Mouse (Mus musculus) heart, adult 9 months (tissue): Measurements from ENCODE around the gene Ugt1a2.

Experiments
- DNase-seq, 2 experiments: peaks; one replicate each; pipeline ENCODE4 v3.0.0; 2022; ENCODE audit warnings: low spot score in 2 of 2

The Ugt1a2 gene

GRCm38 (mm10) chr1:88217576-88217975, 17.2 kb downstream of the Ugt1a2 start:
- peak in 1 of 2 experiments; percentile 2 for DNase-seq

GRCm38 (mm10) chr1:88218051-88218450, 17.6 kb downstream of the Ugt1a2 start:
- peak; percentile 6 to 15 for DNase-seq

GRCm38 (mm10) chr1:88218591-88218990, 18.2 kb downstream of the Ugt1a2 start:
- DNase-seq = peak in 1 of 2 experiments; percentile 4

GRCm38 (mm10) chr1:88219054-88219453, 18.7 kb downstream of the Ugt1a2 start:
- DNase-seq = peak; percentile 4 to 12

GRCm38 (mm10) chr1:88220336-88220735, 19.9 kb downstream of the Ugt1a2 start:
- DNase-seq = peak; percentile 10 to 14

DNA sequence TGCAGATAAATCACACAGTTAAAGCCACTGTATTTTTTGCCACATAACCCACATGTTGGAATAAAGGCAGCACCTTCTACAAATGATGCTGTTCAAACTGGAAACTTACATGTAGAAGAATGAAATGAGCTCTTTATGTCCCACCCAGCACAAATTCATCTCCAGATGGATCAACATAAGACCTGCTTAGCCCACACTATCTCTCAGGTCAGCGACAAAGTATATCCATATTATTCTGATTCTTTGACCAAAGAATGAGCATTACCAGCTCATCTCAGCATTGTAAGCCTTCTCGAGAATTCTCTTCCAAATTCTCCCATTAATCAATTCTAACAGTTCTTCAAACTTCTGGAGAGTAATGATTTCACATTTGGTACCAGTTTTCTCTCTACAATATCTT, 21.8 kb downstream of the Ugt1a2 start:
- DNase-seq = no peak

- DNase-seq = peak; percentile 11 to 14
These were observed 22.7 kb downstream of the Ugt1a2 start for GRCm38 (mm10) chr1:88223011-88223515.

DNA sequence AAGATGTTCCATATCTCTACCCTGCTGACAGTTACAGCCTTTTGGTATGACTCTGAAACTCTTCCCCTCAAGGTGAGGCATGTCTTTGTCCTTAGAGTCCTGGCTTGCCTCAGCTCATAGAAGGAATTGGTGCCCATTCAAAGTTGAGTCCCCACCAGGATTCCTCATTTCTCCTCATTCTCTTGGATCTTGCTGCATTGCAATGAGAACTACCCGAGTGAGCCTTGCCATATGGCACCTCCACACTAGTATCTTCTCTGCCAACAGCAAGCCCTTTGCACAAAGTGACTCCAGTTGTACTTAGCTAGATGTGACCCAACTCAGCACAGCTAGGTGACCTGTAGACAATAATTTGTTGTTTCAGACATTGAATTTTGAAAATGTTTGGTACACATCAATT, 23.2 kb downstream of the Ugt1a2 start:
- DNase-seq = peak; percentile 8 to 17

GRCm38 (mm10) chr1:88224029-88224776, 23.8 kb downstream of the Ugt1a2 start:
- DNase-seq = peak; percentile 46 to 48

DNA sequence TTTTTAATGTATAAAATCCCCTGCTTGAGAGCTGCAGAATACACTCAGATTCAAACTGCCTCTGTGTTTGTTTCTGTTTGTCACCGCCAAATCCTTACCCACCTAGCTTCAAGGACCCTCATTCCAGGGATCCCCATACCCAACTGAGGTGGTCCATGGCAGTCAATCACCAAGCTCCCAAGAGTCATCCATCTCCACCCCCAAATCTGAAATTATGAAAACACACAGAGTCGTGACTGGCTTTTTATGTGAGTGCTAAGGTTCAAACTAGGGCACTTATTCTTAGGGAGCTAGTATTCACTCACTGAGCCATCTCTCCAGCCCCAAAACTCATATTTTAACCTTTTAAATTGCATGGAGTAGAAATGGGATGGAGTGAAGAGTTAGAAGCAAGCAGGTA, 24.9 kb downstream of the Ugt1a2 start:
- peak; percentile 10 to 13 for DNase-seq

DNA sequence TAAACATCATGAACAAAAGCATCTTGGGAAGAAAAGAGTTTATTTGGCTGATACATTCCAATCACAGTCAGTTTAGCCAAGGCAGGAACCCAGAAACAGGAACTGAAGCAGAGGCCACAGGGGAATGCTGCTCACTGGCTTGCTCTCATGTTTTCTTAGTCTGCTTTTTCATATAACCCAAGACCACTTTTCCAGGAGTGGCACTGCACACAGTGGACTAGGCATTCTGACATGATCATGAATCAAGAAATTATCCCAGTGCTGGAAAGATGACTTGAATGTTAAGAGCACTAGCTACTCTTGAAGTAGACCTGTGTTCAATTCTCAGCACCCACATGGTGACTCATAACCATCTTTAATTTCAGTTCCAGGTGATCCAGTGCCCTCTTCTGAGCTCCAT, 25.3 kb downstream of the Ugt1a2 start:
- DNase-seq = peak in 1 of 2 experiments; percentile 14

DNA sequence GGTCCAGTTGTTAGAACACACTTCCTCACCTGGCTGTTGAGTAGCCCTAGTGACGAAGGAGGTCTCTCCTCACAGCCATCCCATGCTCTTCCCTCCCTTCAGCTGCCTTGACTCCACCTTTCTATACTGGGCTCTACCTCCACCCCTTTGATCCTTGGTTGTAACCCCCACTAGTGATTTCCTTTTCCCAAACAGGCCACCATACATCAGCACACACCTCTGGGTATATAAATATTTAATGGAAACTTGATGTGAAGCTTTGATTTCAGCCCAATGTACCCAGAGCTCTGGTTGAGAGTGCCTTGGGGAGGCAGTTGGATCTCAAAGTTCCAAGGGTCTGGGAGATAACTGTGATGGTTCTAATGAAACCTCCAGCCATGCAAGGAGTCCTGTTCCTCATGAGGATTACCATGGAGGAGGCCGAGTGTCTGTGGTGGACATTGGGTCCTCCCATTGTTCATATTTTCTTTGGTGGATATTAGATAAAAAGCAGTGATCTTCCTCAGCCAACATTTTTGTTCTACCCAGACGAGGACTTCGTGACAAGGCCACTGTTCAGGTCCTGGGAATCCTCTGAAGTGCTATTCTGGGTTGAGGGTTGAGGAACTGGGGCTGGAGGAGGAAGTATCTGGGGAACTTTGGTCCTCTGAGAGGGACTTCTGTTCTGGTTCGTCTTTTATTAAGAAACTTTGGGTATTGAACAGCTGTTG, 26.4 kb downstream of the Ugt1a2 start, which contains the start of gene Mroh2a:
TSS of gene Mroh2a (plus strand) at position 317 of the 710 bp plus-strand sequence.
- peak; percentile 47 to 73 for DNase-seq

DNA sequence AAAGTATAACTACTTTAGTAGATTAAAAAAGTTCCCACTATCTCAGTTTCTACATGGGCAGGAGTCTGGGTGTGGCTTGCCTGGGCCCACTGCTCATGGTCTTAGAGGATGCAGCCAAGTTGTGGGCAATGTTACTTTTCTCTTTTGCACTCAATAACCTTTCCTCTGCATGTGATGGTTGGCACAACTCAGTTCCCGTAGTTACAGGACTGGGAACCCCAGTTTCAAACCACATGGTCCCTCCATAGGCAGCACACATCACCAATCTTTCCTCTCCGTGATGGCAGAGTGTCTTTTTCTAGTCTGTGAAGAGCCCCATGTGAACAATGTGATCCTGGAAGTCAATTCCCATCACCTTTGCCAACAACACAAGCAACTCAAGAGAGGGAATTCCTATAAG, 27.1 kb downstream of the Ugt1a2 start:
- DNase-seq = peak in 1 of 2 experiments; percentile 18

DNA sequence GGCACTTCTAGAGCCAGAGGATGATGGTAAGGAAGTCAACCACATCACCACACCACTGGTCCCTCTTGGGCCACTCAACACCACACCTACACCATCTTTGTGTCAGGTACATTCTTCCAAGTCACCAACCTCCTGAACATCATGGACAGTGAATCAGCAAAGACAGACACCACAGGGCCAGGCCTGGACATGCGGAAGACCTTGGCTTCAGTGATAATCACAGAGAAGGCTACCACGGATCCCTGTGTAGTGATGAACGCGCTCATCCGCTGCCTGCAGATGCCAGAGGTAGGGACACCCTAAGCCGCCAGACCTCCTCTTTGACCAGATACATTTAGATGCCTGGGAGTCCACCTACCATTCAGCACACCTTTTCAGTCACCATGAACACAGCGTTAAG, 27.7 kb downstream of the Ugt1a2 start:
- DNase-seq = no peak

DNA sequence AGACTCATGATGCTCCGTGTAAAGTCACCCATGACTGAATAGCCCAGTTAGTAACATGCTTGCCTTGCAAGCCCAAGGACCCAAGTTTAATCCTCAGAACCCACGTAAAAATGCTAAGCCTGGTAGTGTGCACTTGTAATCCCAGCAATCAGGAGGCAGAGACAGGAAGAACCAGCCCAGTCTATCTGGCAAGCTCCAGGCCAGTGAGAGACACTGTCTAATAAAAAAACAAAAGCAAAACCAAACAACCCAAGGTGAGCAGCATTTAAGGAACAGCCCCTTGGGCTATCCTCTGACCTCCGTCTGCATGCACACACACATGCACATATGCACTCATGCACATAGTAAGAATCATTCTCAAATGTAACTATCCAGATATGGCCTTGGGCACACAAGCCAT, 29.2 kb downstream of the Ugt1a2 start:
- DNase-seq = no peak

DNA sequence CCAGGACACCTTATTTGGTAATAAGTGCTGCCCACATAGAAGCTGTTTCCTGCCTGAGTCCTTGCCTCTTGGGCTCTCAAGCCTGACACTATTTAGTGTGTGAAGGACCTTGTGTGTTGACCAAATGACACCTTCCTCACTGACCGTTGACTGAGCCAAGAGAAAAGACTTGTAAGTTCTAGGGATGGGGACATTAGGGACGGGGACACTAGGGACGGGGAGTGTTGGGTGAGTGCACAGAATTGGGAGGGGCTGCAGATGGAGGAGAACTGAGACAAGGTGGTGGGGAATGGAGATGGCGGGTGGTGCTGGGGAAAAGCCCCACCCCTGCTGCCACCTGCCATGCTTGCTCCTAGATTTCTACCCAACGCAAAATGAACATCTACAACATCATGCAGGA, 29.6 kb downstream of the Ugt1a2 start:
- DNase-seq = no peak

DNA sequence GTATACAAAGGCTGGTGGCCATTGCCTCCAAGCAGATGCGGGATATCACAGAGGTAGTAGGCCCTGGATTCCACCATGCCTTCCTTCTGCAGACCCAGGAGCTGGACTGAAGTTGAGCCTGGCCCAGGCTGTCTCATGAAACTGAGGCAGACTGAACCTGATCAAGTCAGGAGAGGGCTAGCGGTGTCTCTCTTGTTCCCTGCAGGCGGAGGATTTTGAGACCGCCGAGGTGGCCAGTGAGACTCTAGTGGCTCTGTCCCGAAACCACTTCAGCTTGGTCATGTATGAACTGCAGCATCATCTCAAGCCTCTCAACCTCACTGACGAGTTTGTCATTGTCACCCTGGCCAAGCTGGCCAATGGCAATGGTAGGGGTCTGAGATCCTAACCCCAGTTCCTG, 30.0 kb downstream of the Ugt1a2 start:
- DNase-seq = no peak

DNA sequence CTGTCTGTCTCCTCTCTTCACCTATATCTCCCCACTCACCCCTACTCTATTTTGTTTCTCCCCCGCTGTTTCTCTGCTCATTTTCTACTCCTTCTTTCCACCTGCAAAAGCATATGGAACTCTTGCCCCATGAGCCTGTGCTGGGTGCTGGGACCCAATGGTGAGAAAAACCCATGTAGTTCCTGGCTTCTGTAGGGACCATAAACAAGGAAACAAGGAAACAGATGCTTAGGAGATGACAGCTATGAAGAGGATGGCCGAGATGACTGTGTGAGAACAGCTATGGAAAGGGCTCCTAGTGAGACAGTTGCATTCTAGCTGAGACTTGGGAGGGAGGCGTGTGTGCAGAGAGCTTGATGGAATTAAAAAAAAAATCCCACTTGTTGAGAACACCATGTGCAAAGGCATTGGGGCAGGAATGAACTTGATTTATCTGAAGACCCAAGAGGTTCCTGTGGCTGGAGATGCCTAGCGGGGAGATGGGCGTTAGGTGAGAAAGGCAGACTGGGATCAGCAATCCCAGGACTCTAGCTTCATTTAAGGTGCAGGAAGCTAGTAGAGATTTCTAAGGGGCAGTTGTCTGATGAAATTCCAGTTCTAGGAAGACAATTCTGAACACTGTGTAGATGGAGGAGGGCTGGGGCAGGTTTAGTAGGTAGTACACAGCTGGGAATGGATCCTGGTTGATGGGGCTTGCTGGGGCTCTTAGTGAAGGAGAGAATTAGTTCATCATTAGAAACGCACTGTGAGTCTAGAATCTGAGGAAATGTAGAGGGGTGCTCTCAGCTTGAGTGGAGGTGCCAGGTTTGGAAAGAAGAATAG, 30.8 kb downstream of the Ugt1a2 start:
- no peak for DNase-seq

GRCm38 (mm10) chr1:88231803-88232499, 31.6 kb downstream of the Ugt1a2 start:
- no peak for DNase-seq

DNA sequence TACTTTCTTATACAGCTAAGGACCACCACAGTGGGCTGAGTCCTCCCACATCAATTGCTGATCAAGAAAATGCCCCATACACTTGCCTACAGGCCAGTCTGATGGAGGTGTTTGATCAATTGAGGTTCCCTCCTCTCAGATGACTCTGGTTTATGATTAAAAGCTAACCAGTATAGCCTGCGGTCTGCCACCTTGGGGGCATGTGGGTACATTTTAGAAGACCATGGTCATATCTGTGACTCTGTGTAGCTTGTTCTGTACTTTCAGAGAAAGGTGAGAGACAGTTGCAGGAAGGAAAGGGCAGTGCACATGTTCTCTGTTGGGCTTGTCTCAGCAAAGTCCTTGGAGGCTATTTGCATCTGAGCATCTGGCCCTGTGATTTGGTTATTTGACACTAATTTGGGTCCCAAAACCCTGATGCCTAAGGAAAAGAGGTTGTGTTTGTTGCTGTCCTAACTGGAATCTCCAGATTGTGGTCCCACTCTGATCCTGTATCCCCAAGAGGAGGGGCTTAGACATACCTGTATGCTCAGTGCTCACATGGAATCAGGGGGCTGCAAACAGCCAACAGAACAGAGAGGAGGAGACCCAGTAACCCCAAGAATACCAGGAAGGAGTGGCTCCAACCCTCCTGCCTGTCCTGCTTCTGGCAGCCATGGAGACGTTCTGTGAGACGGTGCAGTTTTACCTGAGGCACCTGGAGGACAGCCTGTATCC, 32.4 kb downstream of the Ugt1a2 start:
- DNase-seq = no peak
